Comparison of ENCODE assay signal across 4 mouse cellular contexts in genomic region chr9:81224957-81225356, GRCm38 (mm10).
DNase-seq lines count a peak whose midpoint lies in the region.

No protein-coding gene starts in this region.

- DNase-seq in kidney, postnatal 10 days, result peak; percentile 5
- DNase-seq in kidney, postnatal 4 days, result peak; percentile 2 to 4
- peak; percentile 8 to 16 for DNase-seq in spleen, postnatal 10 days (ENCODE audit: low spot score in 2 of 2)
- peak; percentile 17 to 65 for DNase-seq in spleen, postnatal 4 days (ENCODE audit: low spot score in 2 of 2)

Comparison
In these comparisons a context has a peak if more than half of its experiments do, and no peak if none do; other contexts are left out.
1. Peak in every context shown above with its lines: DNase-seq.